Mouse (Mus musculus): ENCODE data around the gene Rasgef1b.

- TF ChIP-seq CTCF (IDR thresholded peaks at IDR 0.05; ENCODE audit: control insufficient read depth, insufficient read depth, low read length) (no peak), POLR2A (IDR thresholded peaks at IDR 0.05; ENCODE audit: borderline replicate concordance, control insufficient read depth, low read depth, low read length) (no peak)
Observed at GRCm38 (mm10) chr5:99250820-99251219, 478.0 kb downstream of the Rasgef1b start.
